Mouse (Mus musculus): ENCODE data around the gene Gm4305. TPM values are rescaled to one million over a fixed set of nuclear protein-coding genes. Genes with fewer than 3 reads are reported as not detected.
"Not testable (repeated sequence)": the region's sequence is repeated elsewhere in the genome, so short reads cannot be mapped to it uniquely, and the experiment has no call there.

The Gm4305 gene
- total RNA-seq (2021) = not detected
- long read RNA-seq = 0 reads

DNA sequence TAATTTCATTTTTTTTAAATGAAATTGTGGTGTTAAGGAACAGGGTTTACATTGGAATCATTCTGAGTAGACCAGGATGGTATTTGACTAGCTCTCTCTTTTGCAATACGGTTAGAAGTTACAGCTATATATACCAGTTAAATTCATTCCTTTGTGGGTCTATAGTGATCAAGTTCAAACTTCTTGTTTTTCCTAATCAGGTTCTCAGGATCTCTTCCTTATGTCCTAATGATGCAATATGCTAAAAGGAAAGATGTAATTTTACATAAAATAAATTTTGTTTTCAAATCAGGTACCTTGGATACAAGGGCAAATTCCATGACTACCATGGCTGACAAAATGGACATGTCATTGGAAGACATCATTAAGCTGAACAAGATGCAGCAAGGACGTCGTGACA, at the start of gene Gm4305:
Gene Gm4305 (plus strand): TSS at position 301 of the 400 bp plus-strand sequence.
- not testable (repeated sequence) for DNase-seq (ENCODE audit: low spot score in 2 of 2)

DNA sequence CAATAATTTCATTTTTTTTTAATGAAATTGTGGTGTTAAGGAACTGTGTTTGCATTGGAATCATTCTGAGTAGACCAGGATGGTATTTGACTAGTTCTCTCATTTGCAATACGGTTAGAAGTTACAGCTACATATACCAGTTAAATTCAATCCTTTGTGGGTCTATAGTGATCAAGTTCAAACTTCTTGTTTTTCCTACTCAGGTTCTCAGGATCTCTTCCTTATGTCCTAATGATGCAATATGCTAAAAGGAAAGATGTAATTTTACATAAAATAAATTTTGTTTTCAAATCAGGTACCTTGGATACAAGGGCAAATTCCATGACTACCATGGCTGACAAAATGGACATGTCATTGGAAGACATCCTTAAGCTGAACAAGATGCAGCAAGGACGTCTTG, 15.5 kb upstream of the Gm4305 start, which contains the start of gene Gm4301:
Gene Gm4301 (plus strand): TSS at position 301 of the 400 bp plus-strand sequence.
- not testable (repeated sequence) for DNase-seq (ENCODE audit: low spot score in 2 of 2)

DNA sequence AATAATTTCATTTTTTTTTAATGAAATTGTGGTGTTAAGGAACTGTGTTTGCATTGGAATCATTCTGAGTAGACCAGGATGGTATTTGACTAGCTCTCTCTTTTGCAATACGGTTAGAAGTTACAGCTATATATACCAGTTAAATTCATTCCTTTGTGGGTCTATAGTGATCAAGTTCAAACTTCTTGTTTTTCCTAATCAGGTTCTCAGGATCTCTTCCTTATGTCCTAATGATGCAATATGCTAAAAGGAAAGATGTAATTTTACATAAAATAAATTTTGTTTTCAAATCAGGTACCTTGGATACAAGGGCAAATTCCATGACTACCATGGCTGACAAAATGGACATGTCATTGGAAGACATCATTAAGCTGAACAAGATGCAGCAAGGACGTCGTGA, 10.4 kb upstream of the Gm4305 start, which contains the start of gene Gm4302:
Gene Gm4302 (plus strand): TSS at position 301 of the 400 bp plus-strand sequence.
- not testable (repeated sequence) for DNase-seq (ENCODE audit: low spot score in 2 of 2)

DNA sequence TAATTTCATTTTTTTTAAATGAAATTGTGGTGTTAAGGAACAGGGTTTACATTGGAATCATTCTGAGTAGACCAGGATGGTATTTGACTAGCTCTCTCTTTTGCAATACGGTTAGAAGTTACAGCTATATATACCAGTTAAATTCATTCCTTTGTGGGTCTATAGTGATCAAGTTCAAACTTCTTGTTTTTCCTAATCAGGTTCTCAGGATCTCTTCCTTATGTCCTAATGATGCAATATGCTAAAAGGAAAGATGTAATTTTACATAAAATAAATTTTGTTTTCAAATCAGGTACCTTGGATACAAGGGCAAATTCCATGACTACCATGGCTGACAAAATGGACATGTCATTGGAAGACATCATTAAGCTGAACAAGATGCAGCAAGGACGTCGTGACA, 5.2 kb upstream of the Gm4305 start, which contains the start of gene Gm4303:
Gene Gm4303 (plus strand): TSS at position 301 of the 400 bp plus-strand sequence.
- not testable (repeated sequence) for DNase-seq (ENCODE audit: low spot score in 2 of 2)

DNA sequence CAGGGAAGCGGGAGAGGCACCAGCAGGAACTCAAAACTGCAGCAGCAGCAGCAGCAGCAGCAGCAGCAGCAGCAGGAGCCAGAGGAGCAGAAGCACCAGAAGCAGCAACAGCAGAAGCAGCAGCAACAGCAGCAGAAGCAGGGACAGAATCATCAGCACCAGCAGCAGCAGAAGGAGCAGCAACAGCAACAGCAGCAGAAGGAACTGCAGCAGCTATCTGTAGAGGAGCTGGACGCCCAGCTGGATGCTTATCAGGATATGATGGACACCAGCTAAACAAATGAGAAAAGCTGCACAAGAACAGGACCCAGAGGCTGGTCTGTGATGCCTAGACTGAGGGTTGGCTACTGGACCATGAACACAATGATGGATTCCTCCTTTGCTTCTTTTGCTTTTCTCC, 5.9 kb downstream of the Gm4305 start:
- peak; percentile 13 for DNase-seq (ENCODE audit: low spot score in 2 of 2)

DNA sequence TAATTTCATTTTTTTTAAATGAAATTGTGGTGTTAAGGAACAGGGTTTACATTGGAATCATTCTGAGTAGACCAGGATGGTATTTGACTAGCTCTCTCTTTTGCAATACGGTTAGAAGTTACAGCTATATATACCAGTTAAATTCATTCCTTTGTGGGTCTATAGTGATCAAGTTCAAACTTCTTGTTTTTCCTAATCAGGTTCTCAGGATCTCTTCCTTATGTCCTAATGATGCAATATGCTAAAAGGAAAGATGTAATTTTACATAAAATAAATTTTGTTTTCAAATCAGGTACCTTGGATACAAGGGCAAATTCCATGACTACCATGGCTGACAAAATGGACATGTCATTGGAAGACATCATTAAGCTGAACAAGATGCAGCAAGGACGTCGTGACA, 10.1 kb downstream of the Gm4305 start, which contains the start of gene Gm4307:
Gene Gm4307 (plus strand): TSS at position 301 of the 400 bp plus-strand sequence.
- DNase-seq (ENCODE audit: low spot score in 2 of 2) = not testable (repeated sequence)

DNA sequence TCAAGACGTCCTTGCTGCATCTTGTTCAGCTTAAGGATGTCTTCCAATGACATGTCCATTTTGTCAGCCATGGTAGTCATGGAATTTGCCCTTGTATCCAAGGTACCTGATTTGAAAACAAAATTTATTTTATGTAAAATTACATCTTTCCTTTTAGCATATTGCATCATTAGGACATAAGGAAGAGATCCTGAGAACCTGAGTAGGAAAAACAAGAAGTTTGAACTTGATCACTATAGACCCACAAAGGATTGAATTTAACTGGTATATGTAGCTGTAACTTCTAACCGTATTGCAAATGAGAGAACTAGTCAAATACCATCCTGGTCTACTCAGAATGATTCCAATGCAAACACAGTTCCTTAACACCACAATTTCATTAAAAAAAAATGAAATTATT, 31.6 kb downstream of the Gm4305 start, which contains the start of gene Gm4312:
Gene Gm4312 (minus strand): TSS at position 101 of the 400 bp plus-strand sequence.
- not testable (repeated sequence) for DNase-seq (ENCODE audit: low spot score in 2 of 2)

Other genes with a start within 250 kb of the Gm4305 start
- gene Gm4301, start 15.4 kb upstream of the Gm4305 start, total RNA-seq (2021) = not detected
- gene Gm4302, start 10.3 kb upstream of the Gm4305 start, total RNA-seq (2021) = not detected
- gene Gm4303, start 5.1 kb upstream of the Gm4305 start, total RNA-seq (2021) = not detected
- gene Gm4307, start 10.2 kb downstream of the Gm4305 start, total RNA-seq (2021) = not detected
- not detected for gene Gm4312, start 31.5 kb downstream of the Gm4305 start, total RNA-seq (2021)
- gene Tmtc3, start 136.3 kb downstream of the Gm4305 start, total RNA-seq (2021) = 10 to 100 TPM; 11.4 to 12.3 TPM
- 10 to 100 TPM; 10.9 to 14.3 TPM for gene Cep290, start 136.5 kb downstream of the Gm4305 start, total RNA-seq (2021)
- gene 4930430F08Rik, start 239.3 kb downstream of the Gm4305 start, total RNA-seq (2021) = 10 to 100 TPM; 26.2 to 29.0 TPM
- not detected for gene 1700017N19Rik, start 239.4 kb downstream of the Gm4305 start, total RNA-seq (2021)

Measured in layer of hippocampus, postnatal 10 days (tissue).